Mouse (Mus musculus) T-helper 2 cell (primary cell): ENCODE measurements around the gene Cbx8.

Experiments used
- in situ Hi-C: fragments of 300-600 bp; cut with MboI, MseI; formaldehyde crosslinking; loops from one replicate; pipeline ENCODE4 v1.15.1; 2025; ENCODE audit warnings: high pct_unique_total_duplicates

Cbx8 gene

DNA sequence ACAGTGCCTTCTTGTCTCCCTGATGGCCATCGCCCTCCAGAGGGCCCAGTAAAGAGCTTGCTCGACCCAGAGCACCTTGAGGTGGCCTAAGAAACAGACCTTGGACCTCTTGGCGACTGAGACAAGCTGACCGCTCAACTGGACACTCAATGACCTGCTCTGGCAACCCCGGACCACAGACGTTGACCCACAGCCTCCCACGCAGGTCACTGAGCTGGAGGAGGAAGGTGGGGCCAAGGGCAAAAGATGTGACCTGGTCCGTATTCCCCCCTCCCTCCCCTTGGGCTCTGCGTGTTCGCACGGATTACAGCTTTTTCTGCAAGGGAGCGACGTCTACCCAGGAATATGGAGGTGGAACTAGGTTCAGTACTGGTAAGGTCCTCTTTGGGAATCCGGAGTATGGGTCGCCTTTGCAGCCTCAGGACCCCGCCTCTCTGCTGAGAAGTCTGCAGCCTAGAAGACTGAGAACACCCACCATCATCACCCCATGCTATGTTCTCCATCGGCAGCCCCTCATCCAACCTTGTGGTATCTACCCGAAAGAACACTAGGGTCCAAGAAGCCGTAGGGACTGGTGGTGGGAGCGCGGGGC lies 5.6 kb downstream of the Cbx8 start:
- in situ Hi-C loops = no loop called here

DNA sequence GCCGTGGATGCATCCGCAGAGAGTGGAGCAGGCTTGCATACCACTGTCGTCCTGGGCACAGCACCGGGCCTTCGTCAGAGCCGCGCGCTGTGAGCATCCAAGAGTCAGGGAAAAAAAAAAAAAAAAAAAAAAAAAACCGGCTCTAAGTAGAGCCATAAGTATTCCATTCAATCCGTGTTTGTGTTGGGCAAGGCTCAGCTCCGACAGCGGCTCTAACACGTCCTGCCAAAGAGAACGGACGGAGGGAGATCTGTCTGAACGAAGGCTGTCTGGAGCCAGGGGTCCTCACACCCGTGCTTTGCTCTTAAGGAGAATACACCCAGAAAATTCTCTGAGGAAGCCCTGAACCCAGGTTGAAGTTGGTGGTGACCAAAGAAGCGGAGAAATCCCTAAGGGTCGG lies 6.1 kb downstream of the Cbx8 start:
- in situ Hi-C loops = no loop called here

DNA sequence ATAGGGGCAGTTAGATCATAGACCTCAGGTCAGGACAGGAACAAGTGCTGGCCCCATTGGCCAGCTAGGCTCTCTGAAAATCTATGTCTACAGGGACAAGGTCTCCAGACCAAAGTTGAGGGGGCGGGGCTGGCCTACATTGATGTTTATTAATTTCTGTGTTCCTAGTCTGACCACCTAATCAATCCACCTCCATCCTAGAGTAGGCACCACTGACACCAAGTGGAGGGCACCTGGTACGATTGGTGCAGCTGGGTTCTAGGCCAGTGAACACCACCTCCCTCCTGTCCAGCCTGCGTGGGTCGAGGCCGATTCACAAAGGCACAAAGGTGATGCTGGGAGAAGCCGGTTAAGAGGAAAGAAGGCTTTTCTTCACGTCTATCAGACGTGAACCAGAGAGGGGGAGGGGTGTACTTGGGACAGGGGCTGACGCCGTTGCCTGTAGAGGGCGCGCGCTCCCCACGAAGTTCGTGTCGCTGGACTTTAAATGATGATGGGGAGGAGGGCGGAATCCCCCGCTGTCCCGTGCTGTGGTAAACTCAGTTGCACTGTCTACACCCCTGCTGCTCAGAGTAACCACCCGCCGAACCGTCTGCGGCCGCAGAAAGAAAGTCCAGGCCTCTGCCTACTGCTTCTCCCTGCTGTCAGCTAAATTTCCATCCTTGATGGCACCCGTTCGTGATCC lies 6.8 kb downstream of the Cbx8 start:
- in situ Hi-C loops = no loop called here

DNA sequence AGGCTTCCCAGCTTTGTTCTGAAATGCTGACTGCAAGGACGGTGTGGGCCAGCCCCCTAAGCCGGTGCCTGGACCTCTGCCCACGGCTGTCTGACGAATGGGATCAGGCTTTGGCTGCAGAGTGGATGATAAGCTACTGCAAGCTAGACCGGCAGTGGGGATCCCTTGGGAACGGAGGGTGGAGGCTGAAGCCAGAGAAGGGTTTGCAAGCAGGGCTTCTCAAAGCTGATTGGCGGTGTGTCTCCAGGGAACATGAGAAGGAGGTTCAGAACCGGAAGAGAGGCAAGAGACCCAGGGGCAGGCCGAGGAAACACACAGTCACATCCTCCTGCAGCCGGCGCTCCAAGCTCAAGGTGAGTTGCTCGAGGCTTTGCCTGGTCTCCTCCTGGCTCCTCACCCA lies 14.6 kb downstream of the Cbx8 start:
- in situ Hi-C loops = no loop called here

GRCm38 (mm10) chr11:119024260-119024659 lies 16.5 kb downstream of the Cbx8 start:
- in situ Hi-C loops = no loop called here

DNA sequence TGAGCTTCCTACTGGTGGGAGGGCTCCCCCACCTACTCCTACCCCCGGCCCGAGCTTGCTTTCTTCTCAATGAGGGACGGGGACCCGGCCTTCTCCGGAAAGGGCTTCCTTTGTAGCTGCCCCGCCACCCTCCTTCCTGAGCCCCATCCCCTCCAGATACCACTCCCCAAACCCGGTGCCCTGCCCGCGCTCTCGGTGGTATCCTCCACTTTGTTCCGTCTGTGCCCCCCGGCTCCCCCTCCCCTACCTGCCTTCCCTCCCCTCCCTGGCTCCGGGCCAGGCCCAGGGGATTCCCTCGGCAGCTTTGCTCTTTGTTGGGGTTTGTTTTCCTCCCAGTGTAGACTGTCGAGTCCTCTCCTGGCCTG lies 17.2 kb downstream of the Cbx8 start:
- in situ Hi-C loops = no loop called here

DNA sequence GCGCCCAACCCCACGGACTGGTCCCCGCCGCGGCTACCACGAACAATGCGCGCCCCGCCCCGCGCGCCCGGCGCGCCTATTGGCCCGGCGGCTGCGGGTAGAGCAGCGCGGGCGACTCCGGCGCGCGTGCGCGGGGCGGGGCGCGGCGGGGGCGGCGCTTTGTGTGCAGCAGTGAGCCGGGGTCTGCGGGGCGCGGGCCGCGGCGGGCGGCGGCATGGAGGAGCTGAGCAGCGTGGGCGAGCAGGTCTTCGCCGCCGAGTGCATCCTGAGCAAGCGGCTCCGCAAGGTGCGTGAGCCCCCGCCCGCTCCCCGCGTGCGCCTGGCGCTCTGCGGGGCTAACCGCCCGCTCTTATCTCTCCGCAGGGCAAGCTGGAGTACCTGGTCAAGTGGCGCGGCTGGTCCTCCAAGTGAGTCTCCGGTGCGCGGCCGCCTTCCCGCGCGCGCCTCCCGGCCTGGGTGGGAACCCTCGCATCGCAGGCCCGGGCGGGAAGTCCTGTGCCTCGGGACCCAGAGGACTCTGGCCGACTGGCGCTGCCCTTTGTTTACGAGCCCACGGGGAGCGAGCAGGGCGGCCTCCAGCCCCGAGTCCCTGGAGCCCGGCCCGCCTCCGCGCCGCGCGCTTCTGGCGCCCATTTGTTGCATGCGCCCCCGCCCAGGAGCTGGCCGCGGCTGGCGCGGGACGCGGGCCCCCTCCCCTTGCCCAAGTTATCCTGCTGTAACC lies 17.7 kb downstream of the Cbx8 start, which contains the start of gene Cbx2:
TSS of gene Cbx2 (plus strand) at position 68 of the 721 bp plus-strand sequence.
- in situ Hi-C loops = no loop called here

GRCm38 (mm10) chr11:119022068-119022894 lies 18.5 kb downstream of the Cbx8 start:
- in situ Hi-C loops = no loop called here

GRCm38 (mm10) chr11:119021180-119021579 lies 19.6 kb downstream of the Cbx8 start:
- in situ Hi-C loops = no loop called here

GRCm38 (mm10) chr11:119017506-119017905 lies 23.3 kb downstream of the Cbx8 start:
- in situ Hi-C loops = no loop called here

GRCm38 (mm10) chr11:119014455-119014854 lies 26.3 kb downstream of the Cbx8 start:
- in situ Hi-C loops = no loop called here

GRCm38 (mm10) chr11:119007461-119008456 lies 33.0 kb downstream of the Cbx8 start:
- in situ Hi-C loops = no loop called here

DNA sequence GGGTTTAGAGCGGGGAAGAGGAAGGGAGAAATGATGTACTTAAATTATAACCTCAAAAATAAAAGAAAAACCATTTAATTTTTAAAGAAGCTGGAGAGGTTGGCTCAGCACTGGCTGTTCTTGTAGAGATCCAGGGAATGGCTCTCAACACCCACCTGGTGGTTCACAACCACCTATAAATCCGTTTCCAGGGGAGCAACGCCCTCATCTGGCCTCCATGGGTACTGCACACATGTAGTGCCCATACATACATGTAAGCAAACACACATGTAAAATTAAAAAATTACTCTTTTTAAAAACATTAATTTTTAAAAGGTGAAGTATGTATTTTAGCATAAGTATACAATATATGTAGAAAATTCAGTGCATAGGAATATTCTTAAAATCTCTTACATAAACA lies 34.3 kb downstream of the Cbx8 start:
- in situ Hi-C loops = no loop called here

DNA sequence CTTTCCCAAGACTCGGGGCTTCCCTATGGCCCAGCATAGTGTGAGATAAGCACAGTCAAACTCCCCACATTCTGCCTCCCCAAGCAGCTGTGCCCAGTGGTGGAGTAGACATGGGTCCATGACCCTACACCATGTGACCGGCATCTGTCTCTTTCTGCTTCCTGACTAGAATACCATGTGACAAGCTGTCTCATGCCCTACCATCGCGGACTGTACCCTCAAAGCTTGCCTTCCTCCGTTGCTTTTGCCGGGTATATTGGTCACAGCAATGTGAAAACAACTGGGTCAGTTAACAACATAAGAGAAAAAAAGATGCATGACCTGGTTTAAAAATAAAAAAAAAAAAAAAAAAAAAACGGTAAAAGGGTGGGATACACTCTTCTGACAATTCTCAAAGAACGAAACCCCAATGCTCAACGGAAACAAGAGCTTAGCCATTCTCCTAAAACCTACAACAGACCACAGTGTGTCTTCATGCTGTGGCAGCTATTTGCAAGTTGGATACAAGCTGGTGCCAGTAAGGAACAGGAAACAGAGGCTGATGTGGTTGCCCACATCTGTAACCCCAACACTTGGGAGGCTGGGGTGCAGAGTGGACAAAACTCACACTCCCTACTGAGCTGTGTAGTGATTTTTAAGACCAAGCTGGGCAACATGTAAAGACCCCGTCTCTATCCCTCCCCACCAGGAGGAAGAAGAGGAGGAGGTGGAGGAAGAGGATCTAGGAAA lies 35.1 kb downstream of the Cbx8 start:
- in situ Hi-C loops = no loop called here

GRCm38 (mm10) chr11:119001493-119002128 lies 39.2 kb downstream of the Cbx8 start:
- in situ Hi-C loops = no loop called here

GRCm38 (mm10) chr11:119000877-119001276 lies 39.9 kb downstream of the Cbx8 start:
- in situ Hi-C loops = no loop called here

GRCm38 (mm10) chr11:118999361-118999804 lies 41.4 kb downstream of the Cbx8 start:
- in situ Hi-C loops = loop anchor here (25.0 kb wide), 1 partner anchor 1912 kb away; no protein-coding TSS in a partner anchor

GRCm38 (mm10) chr11:118998540-118999265 lies 42.1 kb downstream of the Cbx8 start:
- in situ Hi-C loops = loop anchor here (25.0 kb wide), 1 partner anchor 1911 kb away; no protein-coding TSS in a partner anchor

GRCm38 (mm10) chr11:118997182-118997581 lies 43.6 kb downstream of the Cbx8 start:
- in situ Hi-C loops = loop anchor here (25.0 kb wide), 1 partner anchor 1910 kb away; no protein-coding TSS in a partner anchor
